Mouse (Mus musculus) heart, embryonic 14.5 days (tissue): ENCODE data around the gene Slc39a11. TPM values are rescaled to one million over a fixed set of nuclear protein-coding genes. Genes with fewer than 3 reads are reported as not detected.

Experiments used
- ATAC-seq: fragments of 200-750 bp; cut with Nextera tagmentation; 2 replicates; pipeline ENCODE4 v1.8.0; 2017; ENCODE audit warnings: low read depth, moderate TSS enrichment; ENCODE audit not compliant: insufficient number of reproducible peaks, insufficient read depth, low FRiP score
- H3K27ac ChIP-seq, 2 experiments: fragments of 200-500 bp in 1 of 2; fragments of 300-500 bp in 1 of 2; sonication (generic) in 1 of 2; replicated peaks in 1 of 2; 2 replicates each; pipeline ENCODE4 v1.5.1; 2012 to 2014; ENCODE audit warnings: low read depth in 2 of 2, low read length in 2 of 2, control low read depth in 1 of 2, mild to moderate bottlenecking in 1 of 2, mixed read lengths in 1 of 2; ENCODE audit not compliant: control insufficient read depth in 1 of 2, insufficient read depth in 1 of 2
- H3K27me3 ChIP-seq: fragments of 300-500 bp; sonication (generic); 2 replicates; pipeline ENCODE4 v1.6.1; 2014; ENCODE audit warnings: mild to moderate bottlenecking, low read length, control low read depth; ENCODE audit not compliant: control insufficient read depth, insufficient read depth
- H3K36me3 ChIP-seq: fragments of 300-500 bp; sonication (generic); 2 replicates; pipeline ENCODE4 v1.6.1; 2014; ENCODE audit warnings: mild to moderate bottlenecking, control low read depth, low read length, mixed read lengths; ENCODE audit not compliant: control insufficient read depth, insufficient read depth
- H3K4me1 ChIP-seq, 2 experiments: fragments of 200-500 bp in 1 of 2; fragments of 300-500 bp in 1 of 2; sonication (generic) in 1 of 2; 2 replicates each; pipeline ENCODE4 v1.6.1; 2012 to 2014; ENCODE audit warnings: low read length in 2 of 2, control low read depth in 1 of 2, mixed read lengths in 1 of 2; ENCODE audit not compliant: control insufficient read depth in 2 of 2, insufficient read depth in 2 of 2
- H3K4me2 ChIP-seq: fragments of 300-500 bp; sonication (generic); 2 replicates; pipeline ENCODE4 v1.6.1; 2014; ENCODE audit warnings: mild to moderate bottlenecking, low read length
- H3K4me3 ChIP-seq, 2 experiments: fragments of 200-500 bp in 1 of 2; fragments of 300-500 bp in 1 of 2; sonication (generic) in 1 of 2; 2 replicates each; pipeline ENCODE4 v1.5.1; 2012 to 2014; ENCODE audit warnings: low read length in 2 of 2, mild to moderate bottlenecking in 2 of 2, control low read depth in 1 of 2, low read depth in 1 of 2, moderate library complexity in 1 of 2; ENCODE audit not compliant: control insufficient read depth in 1 of 2, insufficient read depth in 1 of 2
- H3K9ac ChIP-seq: fragments of 300-500 bp; sonication (generic); 2 replicates; pipeline ENCODE4 v1.6.1; 2014; ENCODE audit warnings: mild to moderate bottlenecking, low read length
- H3K9me3 ChIP-seq: fragments of 300-500 bp; sonication (generic); 2 replicates; pipeline ENCODE4 v1.6.1; 2016; ENCODE audit warnings: low read length, control low read depth; ENCODE audit not compliant: control insufficient read depth
- WGBS: fragments of 180-500 bp; shearing (Covaris S2); extraction: QIAGEN DNeasy Blood & Tissue Kit; methylation state at CpG from one replicate; pipeline ENCODE4 v1.1.7; 2014; 5-methylcytosine and 5-hydroxymethylcytosine counted together
- polyA plus RNA-seq: library from polyadenylated mRNA; unstranded; fragments of >200 nt; fragmentation: Nextera tagmentation; extraction: Ambion mirVana; gene quantifications from 2 replicates; pipeline ENCODE4 v1.2.1, GENCODE M21; 2014

Slc39a11 gene
- polyA plus RNA-seq, 1 experiment from 2014 or later = 13.6 TPM

- no peak for ATAC-seq
These were observed 179.7 kb downstream of the Slc39a11 start for GRCm38 (mm10) chr11:113469919-113470785.

GRCm38 (mm10) chr11:113468016-113468415, 181.9 kb downstream of the Slc39a11 start:
- Histone ChIP-seq H3K4me3 (no peak overlapping the region), H3K36me3 (no peaks in the 10 kb centered on the region), H3K9ac (no peak overlapping the region), H3K27me3 (no peaks in the 10 kb centered on the region), H3K27ac (no peak overlapping the region), H3K4me1 (no peaks in the 10 kb centered on the region), H3K9me3 (no peaks in the 10 kb centered on the region), H3K4me2 (no peak overlapping the region)
- 78% methylated on average over 10 of the region's 10 CpGs for WGBS
- ATAC-seq = no peak

More at GRCm38 (mm10) chr11:113469919-113470785, 179.7 kb downstream of the Slc39a11 start:
- Histone ChIP-seq H3K27me3 (no peaks in the 10 kb centered on the region), H3K27ac (no peak overlapping the region), H3K4me1 (no peaks in the 10 kb centered on the region), H3K36me3 (no peaks in the 10 kb centered on the region), H3K9me3 (no peaks in the 10 kb centered on the region), H3K4me2 (no peak overlapping the region), H3K9ac (no peak overlapping the region), H3K4me3 (no peak overlapping the region)
- WGBS = 73% methylated on average over 17 of the region's 17 CpGs

GRCm38 (mm10) chr11:113467313-113467811, 182.5 kb downstream of the Slc39a11 start:
- Histone ChIP-seq H3K4me3 (no peak overlapping the region), H3K27ac (no peak overlapping the region), H3K36me3 (no peaks in the 10 kb centered on the region), H3K4me1 (no peaks in the 10 kb centered on the region), H3K27me3 (no peaks in the 10 kb centered on the region), H3K9me3 (no peaks in the 10 kb centered on the region), H3K9ac (no peak overlapping the region), H3K4me2 (no peak overlapping the region)
- 83% methylated on average over 12 of the region's 12 CpGs for WGBS
- ATAC-seq = no peak

DNA sequence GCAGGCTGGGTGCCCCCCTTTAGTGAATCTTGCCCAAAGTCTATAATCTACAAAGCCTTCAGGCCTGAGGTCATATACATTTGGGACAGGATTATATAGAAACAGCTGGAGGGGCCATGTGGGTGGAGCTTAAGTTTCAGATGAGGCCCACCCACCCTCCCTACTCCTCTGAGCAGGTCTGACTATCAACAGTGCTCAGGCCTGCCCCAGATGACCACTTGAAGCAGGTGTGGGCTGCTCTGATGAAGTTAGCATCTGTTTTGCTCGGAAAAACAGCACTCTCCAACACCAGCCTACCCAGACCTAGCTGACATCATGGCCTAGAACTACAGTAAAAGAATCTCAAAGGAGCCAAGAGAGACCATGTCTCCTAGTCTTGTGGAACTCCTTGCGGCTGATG, 189.8 kb downstream of the Slc39a11 start:
- Histone ChIP-seq H3K9me3 (peaks cover 8% of the 10 kb centered on the region; the same call in 1 of the 2 replicates), H3K4me3 (no peak overlapping the region), H3K4me1 (no peaks in the 10 kb centered on the region), H3K36me3 (no peaks in the 10 kb centered on the region), H3K9ac (no peak overlapping the region), H3K4me2 (no peak overlapping the region), H3K27me3 (no peaks in the 10 kb centered on the region), H3K27ac (no peak overlapping the region)
- no peak for ATAC-seq
- 79% methylated on average over 2 of the region's 2 CpGs for WGBS

- Histone ChIP-seq H3K9ac (no peak overlapping the region), H3K4me1 (no peaks in the 10 kb centered on the region), H3K36me3 (no peaks in the 10 kb centered on the region), H3K27me3 (no peaks in the 10 kb centered on the region), H3K9me3 (peaks cover 8% of the 10 kb centered on the region; the same call in 1 of the 2 replicates), H3K27ac (no peak overlapping the region), H3K4me3 (no peak overlapping the region), H3K4me2 (no peak overlapping the region)
- ATAC-seq = no peak
- 47% methylated on average over 15 of the region's 15 CpGs for WGBS
These were observed 191.2 kb downstream of the Slc39a11 start for GRCm38 (mm10) chr11:113458582-113459210.

GRCm38 (mm10) chr11:113452861-113453568, 196.9 kb downstream of the Slc39a11 start:
- H3K27ac ChIP-seq = no peak overlapping the region
- H3K9me3 ChIP-seq = peaks cover 8% of the 10 kb centered on the region; the same call in 1 of the 2 replicates
- ATAC-seq = no peak
- H3K9ac ChIP-seq = no peak overlapping the region
- H3K36me3 ChIP-seq = no peaks in the 10 kb centered on the region
- WGBS = 54% methylated on average over 16 of the region's 16 CpGs
- no peak overlapping the region for H3K4me3 ChIP-seq
- H3K4me2 ChIP-seq = no peak overlapping the region
- H3K27me3 ChIP-seq = no peaks in the 10 kb centered on the region
- no peaks in the 10 kb centered on the region; a peak in 1 of 4 replicates for H3K4me1 ChIP-seq

DNA sequence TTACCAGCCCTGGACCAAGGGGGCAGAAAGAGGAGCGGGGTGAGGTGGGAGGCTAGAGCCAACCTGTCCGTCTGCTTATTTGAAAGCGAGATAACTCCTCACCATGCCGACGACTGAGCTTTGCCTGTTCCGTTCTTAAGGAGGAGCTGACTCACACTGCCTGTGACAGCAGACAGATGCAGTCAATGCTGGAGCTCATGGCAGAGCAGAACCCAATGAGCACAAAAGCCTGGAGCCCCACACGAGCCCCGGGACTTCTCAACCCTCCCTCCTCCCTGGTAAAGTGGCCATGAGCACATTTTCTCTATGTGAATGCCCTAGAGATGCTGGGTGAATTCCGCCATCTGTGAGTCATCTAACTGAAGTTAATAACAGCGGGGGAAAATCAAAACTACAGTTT, 198.6 kb downstream of the Slc39a11 start:
- Histone ChIP-seq H3K4me3 (no peak overlapping the region), H3K9me3 (peaks cover 4% of the 10 kb centered on the region; the same call in 1 of the 2 replicates), H3K27me3 (no peaks in the 10 kb centered on the region), H3K9ac (no peak overlapping the region), H3K36me3 (no peaks in the 10 kb centered on the region), H3K4me1 (no peaks in the 10 kb centered on the region; a peak in 1 of 4 replicates), H3K27ac (no peak overlapping the region), H3K4me2 (no peak overlapping the region)
- no peak for ATAC-seq
- WGBS = 55% methylated on average over 10 of the region's 10 CpGs
